Comparison of ENCODE assay signal across 8 mouse cellular contexts in the genomic region with DNA sequence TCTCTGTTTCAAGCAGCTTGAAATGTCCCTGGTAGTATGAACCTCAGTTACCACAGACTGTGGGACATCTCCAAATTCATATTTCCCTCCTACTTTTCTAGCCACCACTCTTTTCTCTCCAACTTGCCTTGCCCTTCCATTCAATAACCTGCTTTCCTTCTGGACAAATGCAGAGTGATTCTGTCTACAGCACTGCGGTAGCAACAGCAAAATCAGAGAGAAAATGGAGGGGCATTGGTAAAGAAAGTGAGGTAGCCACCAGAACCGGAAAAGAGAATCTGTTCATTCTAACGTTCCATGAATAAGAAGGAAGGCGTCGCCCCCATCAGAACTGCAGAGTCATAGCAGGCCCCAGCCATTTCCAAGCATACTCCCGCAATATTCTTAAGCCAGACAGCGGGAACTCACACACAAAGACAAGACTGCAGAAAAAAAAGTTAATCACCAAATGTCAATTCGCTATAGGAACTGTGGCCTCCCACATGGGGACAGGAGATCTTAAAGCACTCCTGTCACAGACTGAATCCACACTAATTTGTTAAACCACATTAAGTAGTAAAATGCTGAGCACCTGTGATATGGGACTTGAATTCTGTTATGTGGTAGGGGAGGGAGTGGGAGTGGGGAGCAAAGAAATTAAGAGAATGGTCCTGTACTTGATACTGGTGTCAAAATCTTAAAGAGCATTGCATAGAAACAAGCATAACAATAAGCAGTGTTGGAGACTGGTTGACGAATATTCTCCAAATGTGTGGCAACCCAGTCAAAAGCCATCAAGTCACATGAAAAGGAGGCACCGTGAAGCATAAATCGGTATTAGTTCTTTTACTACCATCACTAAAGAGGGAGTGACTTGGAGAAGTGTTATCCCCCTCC. TPM values are rescaled to one million over a fixed set of nuclear protein-coding genes. Genes with fewer than 3 reads are reported as not detected.
DNase-seq lines count a peak whose midpoint lies in the region; ATAC-seq and TF ChIP-seq lines count a peak whose summit lies in the region.

No protein-coding gene starts in this region.

- 41% methylated on average over 11 of the region's 11 CpGs for WGBS in heart, adult 2 months
- 4% methylated on average over 11 of the region's 11 CpGs for WGBS in forebrain, embryonic 15.5 days
- 26% methylated on average over 11 of the region's 11 CpGs for WGBS in intestine, postnatal 0 days
- WGBS in stomach, embryonic 15.5 days: 17% methylated on average over 11 of the region's 11 CpGs

- peak overlapping the region; percentile 78 for H3K4me3 ChIP-seq in heart, adult 2 months
- peak overlapping the region; percentile 59 for H3K4me3 ChIP-seq in forebrain, embryonic 15.5 days
- H3K4me3 ChIP-seq in intestine, postnatal 0 days (ENCODE audit: low read depth, low read length): peak overlapping the region; percentile 95
- H3K4me3 ChIP-seq in stomach, embryonic 15.5 days (replicated peaks): peak overlapping the region; percentile 81

- H3K79me2 ChIP-seq in heart, adult 2 months (replicated peaks; ENCODE audit: control insufficient read depth, insufficient read depth, low read length): no peaks in the 10 kb centered on the region

- no peak for TF ChIP-seq EP300 in heart, adult 2 months (IDR thresholded peaks at IDR 0.05; ENCODE audit: insufficient read depth, low read depth, low read length)

- DNase-seq in heart, adult 2 months: peak in 1 of 2 experiments; percentile 15
- DNase-seq in heart, adult 11 months: no peak
- peak; percentile 90 for DNase-seq in brain, embryonic 14.5 days (ENCODE audit: low read depth)
- DNase-seq in lung, postnatal 36 days: peak; percentile 13
- no peak for DNase-seq in ovary, adult 18-20 months (ENCODE audit: low spot score)

- TF ChIP-seq CTCF in heart, adult 2 months (IDR thresholded peaks at IDR 0.05): peak; percentile 29
- TF ChIP-seq CTCF in brain, embryonic 14.5 days (IDR thresholded peaks at IDR 0.05; ENCODE audit: borderline replicate concordance, extremely low read depth, insufficient read depth, insufficient read length): peak; percentile 11; the same call in 1 of the 2 replicates
- TF ChIP-seq CTCF in intestine, postnatal 0 days (IDR thresholded peaks at IDR 0.05; ENCODE audit: low read depth): peak; percentile 23; the same call in 1 of the 2 replicates

- intact Hi-C loops in heart, adult 2 months (cut with DNase I): loop anchor here (5.0 to 10.0 kb wide), 5 partner anchors 109 to 731 kb away; a partner anchor contains a TSS

- H3K4me1 ChIP-seq in heart, adult 2 months (ENCODE audit: control insufficient read depth, insufficient read depth, low read length): peaks cover 2% of the 10 kb centered on the region; the same call in 1 of the 2 replicates
- peaks cover 31% of the 10 kb centered on the region for H3K4me1 ChIP-seq in forebrain, embryonic 15.5 days
- H3K4me1 ChIP-seq in intestine, postnatal 0 days (replicated peaks; ENCODE audit: control insufficient read depth, insufficient read depth, low read length): no peaks in the 10 kb centered on the region
- 0 out of 2 replicates have a peak, but pooled peaks cover 4% of the 10 kb centered on the region for H3K4me1 ChIP-seq in stomach, embryonic 15.5 days

- peak overlapping the region; percentile 93 for H3K9ac ChIP-seq in heart, adult 2 months (ENCODE audit: low read depth, low read length)
- H3K9ac ChIP-seq in forebrain, embryonic 15.5 days (replicated peaks): peak overlapping the region; percentile 77
- H3K9ac ChIP-seq in intestine, postnatal 0 days (ENCODE audit: low read depth, low read length): no peak overlapping the region
- H3K9ac ChIP-seq in stomach, embryonic 15.5 days: no peak overlapping the region; the same call in 1 of the 2 replicates

- TF ChIP-seq POLR2A in heart, adult 2 months (IDR thresholded peaks at IDR 0.05; ENCODE audit: insufficient read depth, low read depth, low read length): no peak
- no peak for TF ChIP-seq POLR2A in brain, embryonic 14.5 days (IDR thresholded peaks at IDR 0.05; ENCODE audit: borderline replicate concordance, extremely low read depth, insufficient read depth, insufficient read length, poor library complexity, severe bottlenecking)

- peak overlapping the region; percentile 64 for H3K27ac ChIP-seq in heart, adult 2 months
- H3K27ac ChIP-seq in forebrain, embryonic 15.5 days (replicated peaks): peak overlapping the region; percentile 96
- H3K27ac ChIP-seq in intestine, postnatal 0 days (ENCODE audit: low read depth, low read length): no peak overlapping the region
- no peak overlapping the region for H3K27ac ChIP-seq in stomach, embryonic 15.5 days

- no peak for ATAC-seq in forebrain, embryonic 15.5 days (replicated peaks)
- ATAC-seq in intestine, postnatal 0 days: no peak
- ATAC-seq in stomach, embryonic 15.5 days (ENCODE audit: insufficient read depth, low FRiP score, low read depth): no peak

- peaks cover 4% of the 10 kb centered on the region; the same call in 1 of the 2 replicates for H3K36me3 ChIP-seq in heart, adult 2 months (ENCODE audit: control insufficient read depth, insufficient read depth, low read length)
- peaks cover 30% of the 10 kb centered on the region for H3K36me3 ChIP-seq in forebrain, embryonic 15.5 days
- H3K36me3 ChIP-seq in intestine, postnatal 0 days (ENCODE audit: control insufficient read depth, insufficient read depth): peaks cover 4% of the 10 kb centered on the region; the same call in 1 of the 2 replicates
- peaks cover 3% of the 10 kb centered on the region; the same call in 1 of the 2 replicates for H3K36me3 ChIP-seq in stomach, embryonic 15.5 days

- H3K27me3 ChIP-seq in heart, adult 2 months (ENCODE audit: control insufficient read depth, insufficient read depth, low read length): no peaks in the 10 kb centered on the region
- no peaks in the 10 kb centered on the region for H3K27me3 ChIP-seq in forebrain, embryonic 15.5 days
- H3K27me3 ChIP-seq in intestine, postnatal 0 days (replicated peaks; ENCODE audit: control insufficient read depth, insufficient read depth, low read length): no peaks in the 10 kb centered on the region
- H3K27me3 ChIP-seq in stomach, embryonic 15.5 days (replicated peaks): no peaks in the 10 kb centered on the region

- peak overlapping the region; percentile 75 for H3K4me2 ChIP-seq in forebrain, embryonic 15.5 days (replicated peaks)
- H3K4me2 ChIP-seq in intestine, postnatal 0 days (replicated peaks; ENCODE audit: low read depth): peak overlapping the region; percentile 99
- peak overlapping the region; percentile 85 for H3K4me2 ChIP-seq in stomach, embryonic 15.5 days

- no peaks in the 10 kb centered on the region for H3K9me3 ChIP-seq in forebrain, embryonic 15.5 days
- H3K9me3 ChIP-seq in intestine, postnatal 0 days (ENCODE audit: control insufficient read depth): no peaks in the 10 kb centered on the region
- H3K9me3 ChIP-seq in stomach, embryonic 15.5 days: no peaks in the 10 kb centered on the region

RNA-seq across cellular contexts. Expression of a gene that starts 1.9 kb away (rescaled TPM):
- total RNA-seq in heart, adult 2 months (2021): 10 to 100 TPM; 36.2 to 37.0 TPM
- polyA plus RNA-seq in heart, adult 2 months (2012; rRNA removed): 26.9 and 55.6 TPM in 2 replicates
- 504 and 520 TPM in 2 replicates for polyA plus RNA-seq in brain, embryonic 14.5 days (2012; rRNA removed)
- 549 and 593 TPM in 2 replicates for polyA plus RNA-seq in forebrain, embryonic 15.5 days (2015; fragmentation: Nextera tagmentation; extraction: Ambion mirVana)
- 41.5 and 41.9 TPM in 2 replicates for polyA plus RNA-seq in intestine, postnatal 0 days (2015; fragmentation: Nextera tagmentation; extraction: Ambion mirVana)
- polyA plus RNA-seq in stomach, embryonic 15.5 days (2015; fragmentation: Nextera tagmentation; extraction: Ambion mirVana): 77.5 and 82.7 TPM in 2 replicates

Comparison
In these comparisons a context has a peak if more than half of its experiments do, and no peak if none do; other contexts are left out.
1. DNase-seq: peak in brain, embryonic 14.5 days (single experiment) and lung, postnatal 36 days (single experiment); none in heart, adult 11 months (single experiment) and ovary, adult 18-20 months (single experiment).
2. H3K27ac ChIP-seq: peak in heart, adult 2 months (single experiment) and forebrain, embryonic 15.5 days (single experiment); none in intestine, postnatal 0 days (single experiment) and stomach, embryonic 15.5 days (single experiment).
3. H3K9ac ChIP-seq: peak in heart, adult 2 months (single experiment) and forebrain, embryonic 15.5 days (single experiment); none in intestine, postnatal 0 days (single experiment) and stomach, embryonic 15.5 days (single experiment).
4. Peak in every context shown above with its lines, with median percentiles within 50 percentile points of each other: H3K4me3 ChIP-seq, CTCF ChIP-seq and H3K4me2 ChIP-seq.